Mouse (Mus musculus): ENCODE data around the gene Pnpla6.

The Pnpla6 gene

DNA sequence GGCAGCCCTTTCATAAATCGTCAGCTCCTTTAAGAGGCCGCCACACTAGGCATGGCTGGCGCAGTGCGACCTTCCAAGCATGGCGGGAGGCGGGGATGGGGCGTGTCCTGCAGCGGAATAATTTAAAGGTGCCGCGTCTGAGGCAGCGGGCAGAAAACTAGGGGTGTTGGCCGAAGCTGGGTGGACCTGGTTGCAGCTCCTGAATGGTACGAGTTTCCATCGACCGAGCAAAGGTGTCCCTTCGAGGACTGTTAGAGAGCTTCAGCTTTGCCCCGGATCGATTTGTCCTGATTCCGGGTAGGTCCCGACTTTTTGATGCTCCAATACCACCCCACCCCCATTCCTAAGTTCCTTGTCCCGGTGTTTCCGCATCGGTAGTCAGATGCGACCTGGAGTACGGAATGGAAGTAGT is at the start of gene Pnpla6:
TSS of gene Pnpla6 (plus strand) at position 125 of the 412 bp plus-strand sequence.
- ChIA-PET CTCF (interaction anchor here in 3 of 4 experiments (0.6 to 3.5 kb wide), 7 partner anchors 16 to 161 kb away, joined by 3 to 15 read pairs (median 4); partner anchors contain the start of genes Fcor (in 3 of the 3) and Trappc5 (in 1 of the 3)), POLR2A (interaction anchor here (0.5 to 5.5 kb wide), 61 partner anchors 8 to 236 kb away, joined by 3 to 98 read pairs (median 5); partner anchors contain the start of genes Mcoln1 (in 4 of the 4), Fcor (in 3 of the 4), C330021F23Rik (in 2 of the 4) and Zfp358 (in 2 of the 4))

DNA sequence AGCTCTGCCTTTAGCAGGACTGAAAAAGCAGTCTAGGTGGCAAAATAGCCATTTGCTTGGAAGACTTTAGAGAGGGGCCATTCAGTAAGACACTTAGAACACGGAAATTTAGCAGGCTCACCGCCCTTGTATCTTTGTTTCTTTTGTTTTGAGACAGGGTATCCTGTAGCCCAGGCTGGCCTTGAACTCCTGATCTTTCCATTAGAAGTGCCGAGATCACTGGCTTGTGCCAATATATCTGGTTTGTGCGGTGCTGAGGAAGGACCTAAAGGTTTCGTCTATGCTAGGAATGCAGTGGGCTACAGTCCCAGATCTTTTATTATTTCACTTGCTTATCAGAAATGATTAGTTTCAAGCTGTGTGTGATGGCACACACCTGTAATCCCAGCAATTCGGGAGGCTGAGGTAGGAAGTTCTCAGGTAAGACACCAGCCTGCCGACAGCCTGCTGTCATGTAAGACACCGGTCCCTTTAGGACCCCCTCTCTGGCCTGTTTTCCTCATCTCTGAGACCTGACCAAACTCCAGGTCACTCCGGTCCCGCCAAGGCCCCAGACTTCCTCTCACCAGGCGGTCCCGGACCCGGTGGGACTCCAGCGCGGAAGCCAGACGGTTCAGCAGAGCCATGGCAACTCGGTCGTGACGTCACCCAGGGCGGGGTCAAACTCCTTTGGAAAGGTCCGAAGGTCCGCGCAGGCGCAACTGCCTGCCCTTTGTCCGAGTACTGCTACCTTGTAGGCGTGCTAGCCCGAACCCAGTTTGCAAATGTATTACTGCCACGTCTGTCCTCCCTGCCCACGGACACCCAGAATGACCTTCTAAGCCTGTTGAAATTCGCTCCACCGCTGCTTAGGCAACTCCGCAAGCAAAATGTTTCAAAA is 47.9 kb upstream of the Pnpla6 start, which contains the start of gene Pex11g:
TSS of gene Pex11g (minus strand) at position 675 of the 880 bp plus-strand sequence.
- CTCF ChIA-PET: interaction anchor here in 3 of 4 experiments (0.6 to 6.8 kb wide), 12 partner anchors 28 to 786 kb away, joined by 3 to 43 read pairs (median 6); partner anchors contain the start of genes Fcor (in 2 of the 3), Snapc2 (in 1 of the 3) and Trappc5 (in 1 of the 3)
- POLR2A ChIA-PET: interaction anchor here (0.6 to 2.8 kb wide), 32 partner anchors 9 to 792 kb away, joined by 3 to 17 read pairs (median 4); partner anchors contain the start of genes Ctxn1 (in 1 of the 4), Fcor (in 1 of the 4), Mcoln1 (in 1 of the 4) and Pnpla6 (in 1 of the 4)

DNA sequence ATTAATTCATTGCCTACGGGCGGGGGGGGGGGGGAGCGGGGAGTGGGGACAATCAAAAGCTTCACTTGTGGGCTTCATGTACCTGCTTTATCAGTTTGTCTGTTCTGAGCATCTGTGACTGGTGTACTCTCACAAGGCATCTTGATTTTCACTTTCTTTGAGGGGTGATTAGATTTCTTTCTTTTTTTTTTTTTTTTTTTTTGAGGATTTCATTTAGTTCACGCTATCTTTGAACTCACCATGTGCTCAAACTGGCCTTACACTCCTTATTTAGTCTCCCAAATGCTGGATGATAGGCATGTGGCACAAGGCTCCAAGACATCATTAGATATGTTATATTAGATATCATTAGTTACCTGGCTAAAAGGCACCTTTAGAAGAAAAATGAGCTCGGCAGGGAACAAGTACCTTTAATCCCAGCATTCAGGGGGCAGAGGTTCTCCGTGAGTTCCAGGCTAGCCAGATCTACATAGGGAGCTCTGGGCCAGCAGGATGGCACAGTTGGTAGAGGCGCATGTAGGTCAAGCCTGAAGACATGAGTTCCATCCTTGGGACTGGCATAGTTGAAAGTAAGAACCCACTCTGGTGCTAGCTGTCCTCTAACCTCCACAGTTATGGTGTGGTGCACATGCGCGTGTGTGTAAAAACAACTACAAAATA is 47.2 kb upstream of the Pnpla6 start:
- CTCF ChIA-PET: interaction anchor here (0.5 to 6.8 kb wide), 25 partner anchors 17 to 785 kb away, joined by 3 to 43 read pairs (median 4); partner anchors contain the start of genes Fcor (in 4 of the 4), Trappc5 (in 2 of the 4) and Snapc2 (in 1 of the 4)

DNA sequence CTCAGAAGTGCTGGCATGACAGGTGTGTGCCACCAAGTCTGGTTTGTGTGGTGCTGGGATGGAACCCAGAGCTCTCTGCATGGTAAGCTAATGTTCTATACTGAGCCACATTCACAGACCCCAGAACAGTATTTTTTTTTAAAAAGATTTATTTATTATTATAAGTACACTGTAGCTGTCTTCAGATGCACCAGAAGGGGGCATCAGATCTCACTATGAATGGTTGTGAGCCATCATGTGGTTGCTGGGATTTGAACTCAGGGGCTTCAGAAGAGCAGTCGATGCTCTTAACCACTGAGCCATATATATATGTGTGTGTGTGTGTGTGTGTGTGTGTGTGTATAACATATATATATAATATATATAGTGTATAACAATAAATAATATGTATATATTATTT is 46.3 kb upstream of the Pnpla6 start:
- CTCF ChIA-PET: interaction anchor here (0.6 to 6.8 kb wide), 19 partner anchors 18 to 208 kb away, joined by 3 to 43 read pairs (median 4); partner anchors contain the start of genes Fcor (in 4 of the 4) and Trappc5 (in 3 of the 4)
- POLR2A ChIA-PET: interaction anchor here in 3 of 4 experiments (0.7 to 2.8 kb wide), 22 partner anchors 8 to 207 kb away, joined by 3 to 17 read pairs (median 4); partner anchors contain the start of genes Trappc5 (in 3 of the 3), Fcor (in 2 of the 3), Mcemp1 (in 1 of the 3) and Pnpla6 (in 1 of the 3)

More for the DNA sequence above, 47.2 kb upstream of the Pnpla6 start:
- POLR2A ChIA-PET: interaction anchor here (0.6 to 2.8 kb wide), 35 partner anchors 7 to 791 kb away, joined by 3 to 17 read pairs (median 4); partner anchors contain the start of genes Trappc5 (in 3 of the 4), Fcor (in 2 of the 4), Ctxn1 (in 1 of the 4) and Mcemp1 (in 1 of the 4)

DNA sequence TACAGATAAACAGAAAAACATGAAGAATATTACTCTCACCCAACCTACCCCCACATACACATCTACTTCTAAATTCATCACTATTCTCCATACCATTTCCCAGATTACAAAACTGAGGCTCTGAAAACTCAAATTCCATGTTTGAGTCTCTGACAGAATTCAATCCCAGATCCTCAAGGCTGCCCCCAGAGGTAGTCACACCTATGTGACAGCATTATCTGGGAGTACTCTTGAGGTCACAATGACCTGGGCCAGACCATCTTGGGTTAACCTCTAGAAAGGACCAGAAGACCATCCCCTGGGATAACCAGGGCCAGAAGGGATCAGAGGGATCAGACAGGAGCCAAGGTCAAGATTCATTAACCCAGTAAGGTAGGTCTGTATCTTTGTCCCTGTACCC is 44.6 kb upstream of the Pnpla6 start, which contains the start of gene Tex45:
TSS of gene Tex45 (plus strand) at position 301 of the 400 bp plus-strand sequence.
- ChIA-PET POLR2A (interaction anchor here in 1 of 4 experiments (1.0 to 1.2 kb wide), 2 partner anchors 68 to 109 kb away, joined by 3 read pairs; no protein-coding TSS in a partner anchor), CTCF (interaction anchor here in 1 of 4 experiments (0.9 kb wide), 1 partner anchor 206 kb away, joined by 3 read pairs; the partner anchor contains the start of gene Trappc5)

DNA sequence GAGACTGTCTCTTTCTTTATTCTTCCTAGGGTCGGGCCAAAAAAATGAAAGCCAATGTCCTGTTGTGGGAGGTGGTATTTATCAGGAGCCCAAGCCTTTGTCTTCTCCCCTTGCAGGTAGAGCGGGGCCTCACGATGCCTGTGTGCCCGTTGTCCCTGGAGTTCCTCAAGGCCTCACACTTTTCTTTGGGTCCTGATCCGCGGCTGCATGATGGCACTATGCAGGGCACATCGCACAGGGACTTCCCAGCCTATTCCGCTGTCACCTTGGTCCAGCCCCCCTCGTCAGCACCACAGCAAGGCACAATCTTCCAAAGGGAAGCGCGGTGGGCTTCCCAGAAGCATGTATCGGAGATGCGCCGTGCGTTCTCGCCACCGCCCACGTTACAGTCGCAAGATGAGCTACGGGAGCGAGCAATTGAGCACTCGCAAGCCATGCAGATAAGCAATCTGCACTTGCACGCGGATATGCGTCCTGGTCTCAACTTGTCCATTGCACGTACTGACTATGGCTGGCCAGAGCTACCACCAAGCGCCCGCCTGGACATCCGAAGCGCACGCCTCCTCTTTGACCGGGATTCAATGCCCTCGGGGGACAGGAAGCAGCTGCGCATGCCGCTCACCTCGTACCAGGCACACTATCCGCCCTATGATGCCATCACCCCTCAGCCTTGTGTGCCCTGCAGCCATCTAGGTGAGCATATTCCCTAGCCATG is 39.3 kb upstream of the Pnpla6 start:
- CTCF ChIA-PET: interaction anchor here in 2 of 4 experiments (0.5 to 1.3 kb wide), 6 partner anchors 9 to 737 kb away, joined by 3 to 6 read pairs (median 6); partner anchors contain the start of gene Fcor (in 1 of the 2)
- POLR2A ChIA-PET: interaction anchor here in 2 of 4 experiments (0.6 to 1.6 kb wide), 6 partner anchors 16 to 201 kb away, joined by 3 to 4 read pairs (median 3); partner anchors contain the start of genes Trappc5 (in 2 of the 2) and Camsap3 (in 1 of the 2)

DNA sequence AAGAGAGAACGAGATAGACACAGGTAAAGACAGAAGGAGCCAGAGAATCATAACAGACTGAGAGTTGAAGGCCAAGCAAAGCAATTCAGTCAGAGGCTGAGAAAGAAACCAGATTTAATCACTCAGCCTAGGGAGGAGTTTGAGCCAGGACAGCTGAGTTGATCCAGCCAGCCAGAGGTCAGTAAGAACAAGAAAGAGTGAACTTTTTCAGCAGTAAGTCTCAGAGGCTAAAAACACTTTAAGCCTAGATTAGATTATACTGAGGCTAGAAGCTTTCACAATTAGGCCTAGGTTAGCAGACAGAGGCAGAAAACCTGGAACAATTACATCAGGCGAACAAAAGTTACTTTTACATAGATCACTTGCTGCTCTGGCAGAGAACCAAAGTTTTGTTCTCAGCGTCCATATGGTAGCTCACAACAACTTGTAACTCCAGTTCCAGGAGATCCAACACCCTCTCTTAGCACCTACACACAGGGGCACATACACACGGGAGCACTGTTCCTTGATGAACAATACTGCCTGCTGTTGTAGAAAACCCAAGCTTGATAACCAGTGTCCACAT is 34.9 kb upstream of the Pnpla6 start:
- ChIA-PET CTCF (interaction anchor here in 1 of 4 experiments (0.6 to 0.7 kb wide), 2 partner anchors 68 to 104 kb away, joined by 4 to 6 read pairs; no protein-coding TSS in a partner anchor), POLR2A (interaction anchor here in 2 of 4 experiments (0.6 to 1.0 kb wide), 3 partner anchors 16 to 87 kb away, joined by 3 to 6 read pairs (median 3); partner anchors contain the start of genes Arhgef18 (in 1 of the 2) and Mcoln1 (in 1 of the 2))

DNA sequence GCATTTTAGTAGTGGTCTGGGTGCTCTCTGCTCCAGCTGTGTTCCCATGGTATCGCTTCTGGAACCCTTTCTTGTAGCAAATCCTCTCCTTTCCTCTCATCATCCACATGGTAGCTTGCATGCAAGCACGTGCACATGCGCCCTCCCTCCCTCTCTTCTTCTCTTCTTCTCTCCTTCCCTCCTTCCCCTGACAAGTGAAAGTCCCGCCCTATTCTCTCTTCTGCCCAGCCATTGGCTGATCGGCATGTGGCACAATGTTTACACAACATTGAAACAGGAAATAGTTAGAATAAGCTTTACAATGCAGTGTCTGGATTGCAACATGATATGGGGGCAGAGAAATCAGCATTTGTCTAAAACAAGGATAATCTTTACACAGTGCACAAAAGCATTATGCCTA is 33.6 kb upstream of the Pnpla6 start:
- POLR2A ChIA-PET: interaction anchor here in 2 of 4 experiments (0.7 to 3.8 kb wide), 4 partner anchors 11 to 185 kb away, joined by 3 to 14 read pairs (median 4); partner anchors contain the start of gene Zfp358 (in 1 of the 2)

DNA sequence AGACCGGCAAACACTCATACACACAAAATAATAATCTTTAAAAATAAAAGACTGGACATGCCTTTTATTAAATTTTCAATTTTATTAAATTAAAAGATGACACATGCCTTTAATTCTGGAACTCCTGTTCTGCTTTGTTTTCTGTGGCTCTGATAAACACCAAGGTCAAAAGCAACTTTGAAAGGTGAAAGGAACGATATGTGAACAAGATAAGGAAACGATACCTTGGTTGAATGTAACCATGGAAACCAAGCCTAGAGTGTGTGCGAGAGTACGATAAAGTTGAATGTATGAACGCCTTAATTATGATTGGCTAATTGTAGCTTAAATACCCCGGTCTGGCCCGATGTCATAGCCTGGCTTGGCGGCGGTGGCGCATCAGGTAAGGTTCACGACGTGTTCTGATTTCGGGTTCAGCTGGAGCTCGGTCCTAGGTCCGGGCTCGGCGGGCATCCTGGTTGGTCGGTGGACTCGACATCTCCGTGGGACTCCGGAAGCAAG is 32.9 kb upstream of the Pnpla6 start:
- ChIA-PET CTCF (no interaction called here), POLR2A (interaction anchor here in 2 of 4 experiments (0.5 to 3.8 kb wide), 8 partner anchors 11 to 189 kb away, joined by 3 to 14 read pairs (median 4); partner anchors contain the start of genes Pex11g (in 1 of the 2) and Zfp358 (in 1 of the 2))

More for the DNA sequence above, 33.6 kb upstream of the Pnpla6 start:
- CTCF ChIA-PET: no interaction called here

DNA sequence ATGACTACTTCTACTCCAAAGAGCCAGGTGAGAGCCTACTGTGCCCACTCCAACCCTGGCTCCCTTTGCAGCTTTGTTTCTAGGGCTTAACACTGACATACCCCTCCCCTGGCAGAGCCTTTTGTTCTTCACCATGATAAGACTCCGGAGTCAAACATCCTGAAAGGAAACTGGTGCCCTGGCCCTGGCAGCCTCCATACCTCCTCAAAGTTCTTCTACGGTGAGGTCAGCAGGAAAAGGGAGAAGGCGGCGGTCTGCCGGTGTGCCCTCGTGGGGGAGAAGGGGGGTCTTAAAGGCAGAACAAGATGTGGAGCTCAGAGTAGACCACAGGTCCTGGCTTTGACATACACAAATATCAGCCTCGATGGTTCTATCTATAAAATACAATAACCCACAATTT is 31.6 kb upstream of the Pnpla6 start:
- ChIA-PET CTCF (interaction anchor here in 1 of 4 experiments (0.8 to 1.0 kb wide), 2 partner anchors 13 to 32 kb away, joined by 3 to 4 read pairs; partner anchors contain the start of gene Pnpla6), POLR2A (interaction anchor here in 2 of 4 experiments (0.8 to 3.8 kb wide), 9 partner anchors 9 to 191 kb away, joined by 3 to 14 read pairs (median 4); partner anchors contain the start of genes Pex11g (in 1 of the 2) and Zfp358 (in 1 of the 2))

DNA sequence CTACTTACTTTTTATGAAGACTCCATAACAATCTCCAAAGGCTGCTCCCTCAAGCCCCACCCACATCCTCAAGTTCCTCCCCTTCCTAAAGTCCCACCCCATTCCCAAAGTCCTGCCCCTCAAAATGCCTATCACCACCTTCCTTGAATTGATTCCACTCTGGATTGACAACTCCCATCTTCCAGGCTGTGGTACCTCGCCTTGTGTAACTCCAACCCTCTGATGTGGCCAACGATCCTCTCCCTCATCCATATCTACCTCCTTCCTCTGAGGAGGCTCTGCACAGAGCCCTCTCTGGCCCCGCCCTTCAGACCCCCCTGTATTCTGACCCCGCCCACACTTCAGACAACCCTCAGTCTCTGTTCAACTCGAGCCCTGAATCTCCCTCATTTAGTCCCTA is 30.0 kb upstream of the Pnpla6 start:
- CTCF ChIA-PET: interaction anchor here in 1 of 4 experiments (0.6 kb wide), 2 partner anchors 9 to 43 kb away, joined by 5 to 6 read pairs; no protein-coding TSS in a partner anchor
- POLR2A ChIA-PET: interaction anchor here in 1 of 4 experiments (1.6 kb wide), 1 partner anchor 11 kb away, joined by 10 read pairs; no protein-coding TSS in a partner anchor

DNA sequence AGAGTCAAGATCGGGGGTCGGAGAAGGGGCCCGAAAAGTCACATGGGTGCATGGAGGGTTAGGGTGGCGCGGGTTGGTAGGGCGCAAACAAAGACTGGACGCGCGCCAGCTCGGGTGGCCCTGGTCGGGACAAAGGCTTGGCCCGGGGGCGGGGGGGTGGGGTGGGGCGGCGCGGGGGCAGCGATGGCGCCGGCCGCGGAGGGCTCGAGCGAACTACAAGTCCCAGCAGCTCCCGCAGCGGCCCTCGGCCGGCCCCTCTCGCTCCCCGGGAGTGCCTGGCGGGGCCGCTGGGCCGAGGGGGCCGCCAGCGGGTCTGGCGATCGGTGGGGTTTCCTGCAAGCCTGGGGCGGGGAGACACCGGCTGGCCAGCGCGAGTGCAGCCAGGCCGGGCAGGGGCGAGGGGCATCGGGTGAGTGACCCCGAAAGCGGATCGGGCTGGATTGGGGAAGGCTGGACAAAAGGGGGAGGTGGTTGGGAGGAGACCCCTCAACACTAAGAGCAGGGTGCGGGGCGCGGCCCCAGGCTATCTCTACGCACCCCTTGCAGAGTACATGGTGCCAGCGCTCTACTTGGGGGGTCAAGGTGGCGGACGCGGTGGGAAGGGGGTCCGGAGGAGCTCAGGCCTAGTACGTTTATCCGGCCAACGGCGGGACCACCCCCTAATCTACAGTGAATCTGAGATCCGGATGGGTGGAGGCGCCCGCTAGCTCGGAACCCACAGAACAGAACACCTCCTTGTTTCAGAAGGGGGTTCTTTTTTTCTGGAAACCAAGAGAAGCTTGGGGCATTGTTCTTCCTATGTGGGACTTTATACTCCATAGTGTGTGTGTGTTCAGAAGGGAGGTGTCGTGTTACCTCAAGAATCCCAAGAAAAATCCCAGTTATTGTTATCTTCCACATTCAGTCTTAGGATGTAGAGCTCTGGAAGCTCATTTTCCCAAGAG is 22.0 kb upstream of the Pnpla6 start, which contains the start of gene Zfp358:
TSS of gene Zfp358 (plus strand) at position 238 of the 944 bp plus-strand sequence.
- ChIA-PET POLR2A (interaction anchor here in 3 of 4 experiments (0.7 to 3.6 kb wide), 21 partner anchors 8 to 754 kb away, joined by 3 to 21 read pairs (median 4); partner anchors contain the start of genes Camsap3 (in 1 of the 3), Fcor (in 1 of the 3), Mcoln1 (in 1 of the 3) and Pex11g (in 1 of the 3)), CTCF (interaction anchor here in 2 of 4 experiments (0.7 to 1.6 kb wide), 5 partner anchors 42 to 183 kb away, joined by 3 to 6 read pairs (median 5); partner anchors contain the start of gene Trappc5 (in 2 of the 2))

DNA sequence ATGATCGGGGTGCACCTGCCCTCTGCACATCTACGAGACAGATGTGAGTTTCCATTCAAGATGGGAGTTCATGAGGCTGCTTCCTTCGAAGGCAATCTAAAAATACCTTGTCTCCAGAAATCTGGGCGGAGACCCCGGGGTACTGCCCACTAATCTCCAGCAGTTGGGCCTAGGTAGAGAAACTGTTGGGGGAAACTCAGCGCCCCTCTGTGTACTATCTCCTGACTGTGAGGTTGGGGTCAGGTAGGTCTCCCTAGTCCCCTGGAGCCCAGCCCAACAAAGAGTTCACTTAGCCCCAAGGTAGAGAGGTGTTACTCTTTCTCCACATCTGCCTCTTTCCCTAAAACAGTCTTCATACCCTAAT is 21.4 kb upstream of the Pnpla6 start:
- ChIA-PET CTCF (interaction anchor here in 2 of 4 experiments (1.1 to 1.6 kb wide), 3 partner anchors 43 to 183 kb away, joined by 3 to 6 read pairs (median 5); partner anchors contain the start of gene Trappc5 (in 2 of the 2)), POLR2A (interaction anchor here (0.6 to 3.6 kb wide), 20 partner anchors 7 to 753 kb away, joined by 3 to 21 read pairs (median 4); partner anchors contain the start of genes Camsap3 (in 1 of the 4), Fcor (in 1 of the 4), Mcoln1 (in 1 of the 4) and Pex11g (in 1 of the 4))
